Mouse (Mus musculus) ES-E14 (cell line): ENCODE data around the gene Tuba1a.

Experiments used
- CHD2 ChIP-seq: IDR thresholded peaks from 2 replicates; pipeline ENCODE4 v1.6.1; 2014; ENCODE audit warnings: mild to moderate bottlenecking, low read depth, low read length, inconsistent platforms
- HCFC1 ChIP-seq: IDR thresholded peaks from 2 replicates; pipeline ENCODE4 v1.6.1; 2012; ENCODE audit warnings: low read length, inconsistent platforms, borderline replicate concordance; ENCODE audit not compliant: insufficient read depth
- MAFK ChIP-seq: IDR thresholded peaks from 2 replicates; pipeline ENCODE4 v1.6.1; 2014; ENCODE audit warnings: mild to moderate bottlenecking, low read depth, low read length, inconsistent platforms; ENCODE audit not compliant: insufficient read depth
- ZC3H11A ChIP-seq: IDR thresholded peaks from 2 replicates; pipeline ENCODE4 v1.6.1; 2012; ENCODE audit warnings: low read depth, mild to moderate bottlenecking, inconsistent platforms, low read length, borderline replicate concordance
- ZNF384 ChIP-seq: IDR thresholded peaks from 2 replicates; pipeline ENCODE4 v1.6.1; 2012; ENCODE audit warnings: low read depth, low read length, inconsistent platforms

- no peak for TF ChIP-seq HCFC1
- TF ChIP-seq CHD2: no peak
- no peak for TF ChIP-seq ZNF384
- no peak for TF ChIP-seq ZC3H11A
- no peak for TF ChIP-seq MAFK
Observed at GRCm38 (mm10) chr15:98980012-98980614, 26.6 kb upstream of the Tuba1a start.
